ENCODE assay signal across 10 mouse cellular contexts in genomic region chr15:26327157-26327556, GRCm38 (mm10). TPM values are rescaled to one million over a fixed set of nuclear protein-coding genes. Genes with fewer than 3 reads are reported as not detected.
DNase-seq lines count a peak whose midpoint lies in the region; ATAC-seq and TF ChIP-seq lines count a peak whose summit lies in the region.
"Had no signal": no experiment of that assay in that cellular context is flagged by ENCODE, and none has a peak within 500 bp of the region (broad histone marks: within the 10 kb centered on the region; RNA-seq: fewer than 3 reads in every experiment).

No protein-coding gene starts in this region.

- H3K9me3 ChIP-seq in E14TG2a.4 (ENCODE audit: low read length) = no peaks in the 10 kb centered on the region
- H3K9me3 ChIP-seq: limb, embryonic 15.5 days had no signal

- TF ChIP-seq CTCF in kidney, adult 2 months (conservative IDR thresholded peaks at IDR 0.05; ENCODE audit: insufficient read depth, insufficient read length, low read depth, low read length) = peak; percentile 28; the same call in 1 of the 2 replicates
- peak; percentile 42 for TF ChIP-seq CTCF in E14TG2a.4 (conservative IDR thresholded peaks at IDR 0.05; ENCODE audit: low read length)

- no peak for TF ChIP-seq POLR2A in kidney, adult 2 months (IDR thresholded peaks at IDR 0.05; ENCODE audit: low read depth, low read length)

- H3K4me1 ChIP-seq in kidney, adult 2 months (ENCODE audit: control insufficient read depth, insufficient read depth, low read length) = no peaks in the 10 kb centered on the region
- H3K4me1 ChIP-seq in E14TG2a.4 (replicated peaks; ENCODE audit: low read depth, low read length) = no peaks in the 10 kb centered on the region
- H3K4me1 ChIP-seq: limb, embryonic 15.5 days had no signal

- H3K27me3 ChIP-seq in kidney, adult 2 months (replicated peaks; ENCODE audit: control insufficient read depth, insufficient read depth, low read length) = no peaks in the 10 kb centered on the region; the same call in 1 of the 2 replicates
- H3K27me3 ChIP-seq in E14TG2a.4 (ENCODE audit: insufficient read depth, low read length) = no peaks in the 10 kb centered on the region
- H3K27me3 ChIP-seq: limb, embryonic 15.5 days had no signal

- peak; percentile 27 for DNase-seq in kidney, adult 2 months
- DNase-seq in kidney, adult 11 months = no peak
- DNase-seq in 416B (ENCODE audit: low read depth) = peak; percentile 54
- DNase-seq in embryo, embryonic 11 days = peak; percentile 55
- DNase-seq in urinary bladder, postnatal 10 days (ENCODE audit: low spot score) = no peak
- no peak for DNase-seq in gastrocnemius, postnatal 14 days

- no peak overlapping the region for H3K27ac ChIP-seq in kidney, adult 2 months (ENCODE audit: insufficient read depth, low read depth, low read length)
- H3K27ac ChIP-seq: limb, embryonic 15.5 days had no signal

- WGBS in kidney, adult 2 months = 81% methylated on average over 1 of the region's 1 CpGs

- no peaks in the 10 kb centered on the region for H3K36me3 ChIP-seq in kidney, adult 2 months (ENCODE audit: control insufficient read depth, insufficient read depth, low read length)
- H3K36me3 ChIP-seq in E14TG2a.4 (ENCODE audit: insufficient read depth, low read length) = no peaks in the 10 kb centered on the region
- H3K36me3 ChIP-seq: limb, embryonic 15.5 days had no signal

- no peak for ATAC-seq in megakaryocyte progenitor cell, adult 5-6 weeks (replicated peaks; ENCODE audit: poor library complexity)

- H3K4me3 ChIP-seq in kidney, adult 2 months (ENCODE audit: insufficient read depth, low read depth, low read length) = no peak overlapping the region
- no peak overlapping the region for H3K4me3 ChIP-seq in E14TG2a.4 (replicated peaks; ENCODE audit: low read length)
- H3K4me3 ChIP-seq: limb, embryonic 15.5 days had no signal

- intact Hi-C loops in gastrocnemius, postnatal 14 days (cut with DNase I; ENCODE audit: low total_unique reads) = loop anchor here (5.0 kb wide), 1 partner anchor 330 kb away; no protein-coding TSS in a partner anchor

RNA-seq across cellular contexts. Expression of gene March11, which starts 18.3 kb away (rescaled TPM):
- 0.13 and 0.24 TPM in 2 replicates for polyA plus RNA-seq in kidney, adult 2 months (2012; rRNA removed)
- total RNA-seq in megakaryocyte progenitor cell, adult 5-6 weeks (2015) = not detected in 2 replicates
- not detected in 2 replicates for total RNA-seq in megakaryocyte progenitor cell, adult 5-6 weeks (2017)
- not detected for total RNA-seq in gastrocnemius, postnatal 14 days (2021)
- total RNA-seq: heart, adult 18-20 months had no signal

Comparison
In these comparisons a context has a peak if more than half of its experiments do, and no peak if none do; other contexts are left out.
1. DNase-seq: peak in kidney, adult 2 months (single experiment), 416B (single experiment) and embryo, embryonic 11 days (single experiment); none in kidney, adult 11 months (single experiment), urinary bladder, postnatal 10 days (single experiment) and gastrocnemius, postnatal 14 days (single experiment).